Mouse (Mus musculus) G1E (cell line): Measurements from ENCODE around the gene Gpn3.
"Not testable (repeated sequence)": the region's sequence is repeated elsewhere in the genome, so short reads cannot be mapped to it uniquely, and the experiment has no call there.

Experiments
- CTCF ChIP-seq: IDR thresholded peaks from 2 replicates; pipeline ENCODE4 v1.5.1; 2012; ENCODE audit warnings: low read depth, low read length, inconsistent platforms, mixed read lengths
- GATA2 ChIP-seq: IDR thresholded peaks from 2 replicates; pipeline ENCODE4 v1.6.1; 2012; ENCODE audit warnings: low read depth, low read length, inconsistent platforms, borderline replicate concordance
- POLR2AphosphoS5 ChIP-seq: IDR thresholded peaks from 2 replicates; pipeline ENCODE4 v1.6.1; 2012; ENCODE audit warnings: low read depth, low read length, inconsistent platforms; ENCODE audit not compliant: insufficient replicate concordance
- TAL1 ChIP-seq: conservative IDR thresholded peaks from 2 replicates; pipeline ENCODE4 v1.6.1; 2012; ENCODE audit warnings: low read depth, low read length, inconsistent platforms, mixed read lengths

- not testable (repeated sequence) for TF ChIP-seq CTCF, GATA2, POLR2AphosphoS5, TAL1
Measured at GRCm38 (mm10) chr5:122420676-122421075, 49.0 kb downstream of the Gpn3 start.
